17 mouse cellular contexts compared by ENCODE assay signal in the genomic region with DNA sequence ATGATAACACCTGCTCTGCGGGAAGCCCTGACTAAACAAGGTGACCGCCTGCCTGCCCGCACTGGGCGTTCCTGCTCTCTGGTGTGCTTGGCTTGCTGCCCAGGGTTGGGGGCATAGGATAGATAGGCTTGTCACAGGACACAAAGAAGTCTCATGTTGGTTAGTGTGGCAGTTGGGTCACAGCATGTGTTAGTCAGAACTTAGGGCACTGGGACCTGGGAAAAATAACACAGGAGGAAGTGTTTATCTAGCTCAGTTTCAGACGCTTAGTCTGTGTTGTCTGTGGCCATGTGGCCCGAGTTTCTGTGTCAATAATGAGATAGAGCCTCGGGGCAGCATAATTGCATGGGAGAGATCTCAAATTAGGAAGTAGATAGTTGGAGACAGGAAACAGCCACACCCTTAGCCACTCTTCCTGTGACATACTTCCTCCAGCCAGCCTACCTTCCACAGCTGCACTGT. TPM values are rescaled to one million over a fixed set of nuclear protein-coding genes. Genes with fewer than 3 reads are reported as not detected.
DNase-seq lines count a peak whose midpoint lies in the region; ATAC-seq lines count a peak whose summit lies in the region.
"Had no signal": no experiment of that assay in that cellular context is flagged by ENCODE, and none has a peak within 500 bp of the region (broad histone marks: within the 10 kb centered on the region; RNA-seq: fewer than 3 reads in every experiment).

No protein-coding gene starts in this region.

- no peak overlapping the region for H3K4me2 ChIP-seq in heart, embryonic 14.5 days (ENCODE audit: low read length)
- H3K4me2 ChIP-seq in intestine, embryonic 16.5 days (ENCODE audit: low read depth, low read length): no peak overlapping the region
- H3K4me2 ChIP-seq: neural tube, embryonic 12.5 days; stomach, embryonic 15.5 days had no signal

- H3K36me3 ChIP-seq in heart, embryonic 14.5 days (ENCODE audit: control insufficient read depth, insufficient read depth, low read length): peaks cover 77% of the 10 kb centered on the region
- peaks cover 5% of the 10 kb centered on the region; the same call in 1 of the 2 replicates for H3K36me3 ChIP-seq in macrophage (ENCODE audit: inconsistent target)
- H3K36me3 ChIP-seq in intestine, embryonic 16.5 days (ENCODE audit: control insufficient read depth, insufficient read depth, low read length): peaks cover 5% of the 10 kb centered on the region; the same call in 1 of the 2 replicates
- peaks cover 92% of the 10 kb centered on the region for H3K36me3 ChIP-seq in hindbrain, embryonic 10.5 days

- ATAC-seq in heart, embryonic 14.5 days (ENCODE audit: insufficient number of reproducible peaks, insufficient read depth, low FRiP score, low read depth): 0 out of 2 replicates have a peak, but pooled peaks have one; percentile 28
- no peak for ATAC-seq in intestine, embryonic 16.5 days
- ATAC-seq: hindbrain, postnatal 0 days had no signal

- no peaks in the 10 kb centered on the region for H3K4me1 ChIP-seq in heart, embryonic 14.5 days (ENCODE audit: control insufficient read depth in 2 of 2, insufficient read depth in 2 of 2, low read length in 2 of 2)
- no peaks in the 10 kb centered on the region for H3K4me1 ChIP-seq in intestine, embryonic 16.5 days (ENCODE audit: control insufficient read depth, insufficient read depth, low read length)
- no peaks in the 10 kb centered on the region for H3K4me1 ChIP-seq in hindbrain, embryonic 10.5 days (replicated peaks)
- H3K4me1 ChIP-seq: forebrain, embryonic 10.5 days; midbrain, embryonic 10.5 days; neural tube, embryonic 12.5 days; stomach, embryonic 15.5 days had no signal

- H3K4me3 ChIP-seq in heart, embryonic 14.5 days (ENCODE audit: control insufficient read depth in 1 of 2, insufficient read depth in 1 of 2, low read depth in 1 of 2, low read length in 2 of 2): no peak overlapping the region
- no peak overlapping the region for H3K4me3 ChIP-seq in macrophage (ENCODE audit: inconsistent target)
- H3K4me3 ChIP-seq in intestine, embryonic 16.5 days (ENCODE audit: low read length): no peak overlapping the region
- H3K4me3 ChIP-seq in hindbrain, embryonic 10.5 days: no peak overlapping the region
- H3K4me3 ChIP-seq: forebrain, embryonic 10.5 days; midbrain, embryonic 10.5 days; neural tube, embryonic 12.5 days; stomach, embryonic 15.5 days had no signal

- no peak overlapping the region for H3K9ac ChIP-seq in heart, embryonic 14.5 days (ENCODE audit: low read length)
- H3K9ac ChIP-seq in intestine, embryonic 16.5 days (ENCODE audit: low read depth, low read length): no peak overlapping the region
- H3K9ac ChIP-seq: neural tube, embryonic 12.5 days; stomach, embryonic 15.5 days had no signal

- peak overlapping the region; percentile 1 to 61; a peak in 3 of 4 replicates for H3K27ac ChIP-seq in heart, embryonic 14.5 days (replicated peaks in 1 of 2; ENCODE audit: control insufficient read depth in 1 of 2, insufficient read depth in 1 of 2, low read depth in 2 of 2, low read length in 2 of 2)
- H3K27ac ChIP-seq in macrophage: peak overlapping the region; percentile 25
- no peak overlapping the region for H3K27ac ChIP-seq in intestine, embryonic 16.5 days (ENCODE audit: low read length)
- H3K27ac ChIP-seq in hindbrain, embryonic 10.5 days: no peak overlapping the region
- H3K27ac ChIP-seq: forebrain, embryonic 10.5 days; hindbrain, postnatal 0 days; midbrain, embryonic 10.5 days; neural tube, embryonic 12.5 days; stomach, embryonic 15.5 days had no signal

- H3K9me3 ChIP-seq in heart, embryonic 14.5 days (ENCODE audit: control insufficient read depth, low read length): no peaks in the 10 kb centered on the region
- H3K9me3 ChIP-seq in intestine, embryonic 16.5 days (ENCODE audit: control insufficient read depth, low read length): no peaks in the 10 kb centered on the region
- H3K9me3 ChIP-seq in hindbrain, embryonic 10.5 days: no peaks in the 10 kb centered on the region; the same call in 1 of the 2 replicates
- H3K9me3 ChIP-seq: forebrain, embryonic 10.5 days; neural tube, embryonic 12.5 days; stomach, embryonic 15.5 days had no signal

- no peaks in the 10 kb centered on the region for H3K27me3 ChIP-seq in heart, embryonic 14.5 days (ENCODE audit: control insufficient read depth, insufficient read depth, low read length)
- H3K27me3 ChIP-seq in intestine, embryonic 16.5 days (replicated peaks; ENCODE audit: control insufficient read depth, insufficient read depth, low read length): no peaks in the 10 kb centered on the region
- no peaks in the 10 kb centered on the region for H3K27me3 ChIP-seq in hindbrain, embryonic 10.5 days (ENCODE audit: insufficient read depth, poor library complexity, severe bottlenecking)
- H3K27me3 ChIP-seq: neural tube, embryonic 12.5 days; stomach, embryonic 15.5 days had no signal

- no peaks in the 10 kb centered on the region for H3K79me2 ChIP-seq in macrophage (ENCODE audit: inconsistent target)

- DNase-seq in heart, adult 8-10 months (ENCODE audit: low spot score): no peak
- DNase-seq in 416B (ENCODE audit: low read depth) (peak; percentile 43), MEL-GATA-1-ER (ENCODE audit: extremely low read depth, low read depth) (peak; percentile 85)
- DNase-seq in hindbrain, embryonic 10.5 days (ENCODE audit: low spot score): no peak
- DNase-seq in testis, postnatal 10 days (ENCODE audit: low spot score): no peak
- DNase-seq: cerebellum, adult 11 months; kidney, adult 18-20 months; kidney, postnatal 4 days; spleen, adult 18-20 months had no signal

- WGBS in heart, embryonic 14.5 days: 54% methylated on average over 7 of the region's 7 CpGs
- WGBS in macrophage (ENCODE audit: missing documents): 64% methylated on average over 7 of the region's 7 CpGs
- WGBS in intestine, embryonic 16.5 days: 84% methylated on average over 7 of the region's 7 CpGs
- WGBS in hindbrain, embryonic 10.5 days: 91% methylated on average over 7 of the region's 7 CpGs

RNA-seq across cellular contexts. Expression of gene Tyw1, which starts 22.6 kb away (rescaled TPM):
- polyA plus RNA-seq in heart, embryonic 14.5 days (2014; fragmentation: Nextera tagmentation; extraction: Ambion mirVana): 16.5 and 17.3 TPM in 2 replicates
- total RNA-seq in heart, adult 8-10 months (2022): 1 to 10 TPM; 6.9 to 8.4 (median 7.8) TPM
- total RNA-seq in macrophage (2018; cell fraction: chromatin; rRNA removed): 10 to 100 TPM in 20 of 26 experiments, 1 to 10 TPM in 6; 3.6 to 28.5 (median 14.9) TPM
- 10 to 100 TPM in 21 of 26 experiments, 1 to 10 TPM in 5; 8.6 to 13.7 (median 11.6) TPM for total RNA-seq in macrophage (2018; cell fraction: cytosol; rRNA removed)
- 10 to 100 TPM in 19 of 26 experiments, 1 to 10 TPM in 7; 7.6 to 22.9 (median 12.7) TPM for total RNA-seq in macrophage (2018; cell fraction: nucleus; rRNA removed)
- 7.9 to 17.1 TPM (median 10.6 TPM) in 3 replicates for polyA plus RNA-seq in macrophage (2018)
- 22.6 and 24.8 TPM in 2 replicates for polyA plus RNA-seq in intestine, embryonic 16.5 days (2015; fragmentation: Nextera tagmentation; extraction: Ambion mirVana)
- polyA plus RNA-seq in hindbrain, embryonic 10.5 days (2016; fragmentation: Nextera tagmentation; extraction: Ambion mirVana): 32.9 and 33.7 TPM in 2 replicates

RNA-seq across cellular contexts. Expression of gene Sbds, which starts 22.7 kb away (rescaled TPM):
- polyA plus RNA-seq in heart, embryonic 14.5 days (2014; fragmentation: Nextera tagmentation; extraction: Ambion mirVana): 48.2 and 52.4 TPM in 2 replicates
- 10 to 100 TPM; 50.7 to 62.6 (median 55.7) TPM for total RNA-seq in heart, adult 8-10 months (2022)
- 100 to 1,000 TPM in 20 of 26 experiments, 10 to 100 TPM in 6; 83.3 to 497 (median 216) TPM for total RNA-seq in macrophage (2018; cell fraction: chromatin; rRNA removed)
- 100 to 1,000 TPM in 9 of 26 experiments, 10 to 100 TPM in 17; 67.1 to 265 (median 86.6) TPM for total RNA-seq in macrophage (2018; cell fraction: cytosol; rRNA removed)
- total RNA-seq in macrophage (2018; cell fraction: nucleus; rRNA removed): 100 to 1,000 TPM in 20 of 26 experiments, 10 to 100 TPM in 6; 76.4 to 588 (median 220) TPM
- 67.5 to 110 TPM (median 70.4 TPM) in 3 replicates for polyA plus RNA-seq in macrophage (2018)
- 78.1 and 83.6 TPM in 2 replicates for polyA plus RNA-seq in intestine, embryonic 16.5 days (2015; fragmentation: Nextera tagmentation; extraction: Ambion mirVana)
- polyA plus RNA-seq in hindbrain, embryonic 10.5 days (2016; fragmentation: Nextera tagmentation; extraction: Ambion mirVana): 64.4 and 77.3 TPM in 2 replicates

Comparison
In these comparisons a context has a peak if more than half of its experiments do, and no peak if none do; other contexts are left out.
1. H3K27ac ChIP-seq: peak in heart, embryonic 14.5 days (2 of 2) and macrophage (single experiment); none in intestine, embryonic 16.5 days (single experiment) and hindbrain, embryonic 10.5 days (single experiment).
2. DNase-seq: peak in 416B (single experiment) and MEL-GATA-1-ER (single experiment); none in heart, adult 8-10 months (single experiment), hindbrain, embryonic 10.5 days (single experiment) and testis, postnatal 10 days (single experiment).